Mouse (Mus musculus) thymus, postnatal 36 days (tissue): ENCODE results near the gene Srf.

Source experiments
- DNase-seq, 2 experiments: peaks; one replicate each; pipeline ENCODE4 v3.0.0; 2022; ENCODE audit warnings: mixed read lengths in 2 of 2

Gene Srf

GRCm38 (mm10) chr17:46555673-46556583, at the start of gene Srf:
Gene Srf, minus strand, starts transcription at chr17:46556175.
- DNase-seq = peak; percentile 91 to 97

DNA sequence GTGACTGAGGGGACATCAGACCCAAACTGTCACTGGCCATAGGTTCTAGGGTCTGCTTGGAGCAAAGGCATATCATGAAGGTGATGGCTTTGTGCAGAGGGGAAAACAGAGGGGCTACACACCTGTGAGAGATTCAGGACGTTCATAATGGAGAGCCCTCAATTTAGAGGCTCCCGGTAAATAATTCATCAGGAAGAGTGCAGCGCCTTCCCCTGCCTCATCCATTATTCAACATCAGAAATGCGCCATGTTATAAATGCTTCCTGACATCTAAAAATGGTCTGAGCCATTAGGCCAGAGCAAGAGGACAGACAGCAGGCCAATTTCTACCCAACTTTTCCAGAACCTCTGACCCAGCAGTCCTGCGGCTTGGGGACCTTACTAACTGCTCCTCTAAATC, 49.2 kb upstream of the Srf start:
- no peak for DNase-seq

DNA sequence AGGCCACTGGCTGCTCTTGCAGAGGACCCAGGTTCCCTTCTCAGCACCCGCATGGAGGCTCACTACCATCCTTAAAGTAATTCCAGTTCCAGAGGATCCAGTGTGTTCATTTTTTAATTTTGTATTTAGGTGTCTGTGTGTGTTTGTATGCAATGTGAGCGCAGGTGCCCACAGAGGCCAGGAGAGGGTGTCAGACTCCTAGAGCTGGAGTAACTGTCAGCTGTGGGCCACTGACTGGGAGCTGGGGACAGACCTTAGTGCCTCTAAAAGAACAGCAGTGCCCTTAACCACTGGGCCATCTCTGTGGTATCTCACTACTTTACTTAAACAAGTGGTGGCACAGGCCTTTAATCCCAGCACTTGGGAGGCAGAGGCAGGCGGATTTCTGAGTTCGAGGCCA, 47.3 kb upstream of the Srf start:
- no peak for DNase-seq

- DNase-seq = no peak
These were observed 46.2 kb upstream of the Srf start for GRCm38 (mm10) chr17:46602212-46602611.

DNA sequence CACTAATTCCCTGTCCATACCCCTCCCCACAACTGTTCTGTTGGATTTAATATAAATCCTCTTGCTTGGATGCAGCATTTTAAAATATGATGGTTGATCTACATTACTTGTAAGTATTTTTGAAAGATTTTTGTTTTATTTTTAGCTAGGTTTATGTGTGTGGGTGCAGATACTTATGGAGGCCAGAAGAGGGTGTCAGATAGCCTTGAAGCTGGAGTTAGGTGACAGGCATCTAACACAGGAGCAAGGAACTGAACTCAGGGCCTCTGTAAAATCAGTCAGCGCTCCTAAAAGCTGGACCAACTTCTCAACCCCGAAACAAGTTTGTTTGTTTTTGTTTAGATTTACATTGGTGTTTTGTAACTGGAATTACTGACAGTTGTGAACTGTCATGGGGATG, 44.6 kb upstream of the Srf start:
- DNase-seq = no peak

GRCm38 (mm10) chr17:46598963-46599362, 43.0 kb upstream of the Srf start:
- no peak for DNase-seq

- no peak for DNase-seq
These were observed 42.0 kb upstream of the Srf start for GRCm38 (mm10) chr17:46597956-46598355.

DNA sequence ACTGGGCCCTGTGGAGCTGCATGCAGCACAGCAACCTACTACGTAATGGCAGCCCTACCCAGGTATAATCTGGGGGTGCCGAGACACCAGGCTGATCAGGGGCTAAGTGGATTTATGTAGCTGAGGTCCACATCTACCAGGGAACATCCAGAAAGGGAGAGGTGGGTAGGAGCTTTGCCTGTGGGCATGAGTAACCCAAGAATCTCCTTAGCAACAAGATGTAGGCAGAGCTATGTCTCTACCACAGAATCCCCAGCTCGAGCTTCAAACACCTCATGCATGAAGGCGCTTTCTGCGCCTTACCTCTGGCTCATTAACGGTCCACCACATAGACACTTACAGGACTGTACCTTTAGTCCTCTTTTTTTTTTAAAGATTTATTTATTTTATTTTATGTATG, 39.4 kb upstream of the Srf start:
- DNase-seq = no peak

DNA sequence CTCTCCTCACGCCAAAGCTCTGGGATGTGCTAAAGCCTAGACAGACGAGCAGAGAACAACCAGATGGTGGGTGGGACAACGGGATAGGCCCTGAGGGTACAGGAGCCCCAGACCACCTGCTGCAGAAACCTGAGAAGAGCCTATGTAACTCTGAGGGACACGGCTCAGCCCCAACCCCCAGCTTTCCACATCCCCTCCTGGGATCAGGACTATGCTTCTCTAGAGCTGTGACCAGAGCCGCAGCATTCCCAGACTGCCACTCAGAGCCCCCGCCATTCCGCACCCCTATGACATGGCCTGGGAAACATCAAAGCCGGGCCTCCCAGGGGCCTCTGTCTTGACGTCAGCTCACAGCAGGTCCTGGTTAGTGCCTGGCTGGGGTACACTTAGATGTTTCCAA, 38.6 kb upstream of the Srf start:
- DNase-seq = no peak

DNA sequence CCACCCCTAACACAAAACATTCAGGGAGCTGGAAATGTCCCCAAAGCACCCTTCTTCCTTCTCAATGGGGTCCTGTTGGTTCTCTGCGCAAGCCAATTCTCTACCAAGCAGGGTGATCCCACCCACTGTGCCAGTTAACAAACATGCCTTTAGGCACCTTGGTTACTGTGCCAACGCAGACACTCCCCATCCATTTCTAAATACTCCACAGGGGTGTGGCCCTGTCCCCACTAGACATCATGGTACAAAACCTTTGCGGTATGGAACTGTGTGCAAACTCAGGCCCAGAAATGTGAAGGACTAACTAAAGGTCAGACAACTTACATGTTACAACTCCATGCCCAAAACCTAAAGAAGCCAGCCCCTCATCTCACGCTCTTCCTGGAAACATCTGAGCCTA, 37.1 kb upstream of the Srf start:
- DNase-seq = no peak

DNA sequence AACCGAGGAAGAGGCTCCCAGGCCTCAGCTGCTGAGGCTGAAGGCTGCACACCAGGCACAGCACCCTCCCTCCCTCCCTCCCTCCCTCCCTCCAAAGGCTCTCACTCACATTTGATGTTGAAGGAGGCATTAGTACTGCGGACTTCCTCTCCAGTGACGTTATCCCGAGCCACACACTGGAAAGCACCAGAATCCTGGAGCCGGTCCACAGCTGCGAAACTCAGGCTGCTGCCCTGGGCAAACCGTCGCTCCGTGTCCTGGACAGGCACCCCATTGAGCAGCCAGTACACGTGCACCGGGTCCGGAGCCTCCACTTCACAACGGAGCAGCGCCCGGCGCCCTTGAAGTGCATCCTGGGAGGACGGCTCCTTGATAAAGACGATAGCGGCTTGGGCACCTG, 35.4 kb upstream of the Srf start:
- DNase-seq = no peak

- DNase-seq = no peak
These were observed 34.5 kb upstream of the Srf start for GRCm38 (mm10) chr17:46590439-46590838.

DNA sequence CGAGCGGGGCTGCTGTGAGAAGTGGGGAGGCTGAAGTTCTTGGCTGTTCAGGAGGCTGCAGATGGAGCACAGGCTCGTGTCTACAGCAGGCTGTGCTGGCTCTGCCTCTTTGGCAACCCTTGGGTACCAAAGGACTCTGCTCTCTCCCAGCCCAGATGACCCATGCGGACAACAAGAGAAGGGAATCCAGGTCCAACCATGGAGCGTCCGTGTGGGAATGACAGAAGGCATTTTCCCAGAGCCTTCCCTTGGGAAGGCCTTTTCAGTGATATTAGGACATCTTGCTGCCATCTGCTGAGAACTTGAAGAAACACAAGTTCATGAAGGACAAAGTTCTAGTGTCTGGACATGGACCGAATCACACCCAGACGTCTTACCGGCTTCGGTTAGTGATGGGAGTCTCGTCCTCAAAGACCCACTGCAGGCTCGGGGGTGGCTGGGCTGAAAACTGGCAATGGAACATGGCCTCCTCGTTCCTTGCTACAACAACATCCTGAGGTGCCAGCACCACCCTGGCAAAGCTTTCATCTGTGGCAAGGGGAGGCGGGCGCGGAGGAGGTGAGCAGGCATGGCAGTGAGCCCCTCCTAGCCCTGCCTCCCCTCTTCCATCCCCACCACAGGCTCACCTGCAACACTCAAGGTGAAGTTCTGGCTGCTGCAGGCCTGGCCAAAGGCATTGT, 33.8 kb upstream of the Srf start:
- DNase-seq = no peak

DNA sequence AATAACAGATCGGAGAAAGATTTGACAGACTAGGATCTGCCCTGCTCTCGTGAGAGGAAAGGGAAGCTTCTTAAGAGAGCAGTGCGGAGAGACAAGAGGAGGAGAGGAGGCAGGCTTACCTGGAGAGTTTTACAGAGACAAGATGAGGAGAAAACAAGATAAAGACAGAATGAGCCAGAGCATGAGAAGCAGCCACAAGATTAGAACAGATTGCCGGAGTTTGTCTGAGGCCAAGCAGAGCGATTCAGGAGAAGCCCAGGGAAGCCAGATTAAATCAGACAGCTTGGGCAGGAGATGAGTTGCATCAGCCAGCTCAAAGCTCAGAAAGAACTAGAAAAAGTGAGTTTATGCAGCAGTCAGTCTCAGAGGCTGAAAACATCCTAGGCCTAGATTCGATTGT, 32.9 kb upstream of the Srf start:
- no peak for DNase-seq

DNA sequence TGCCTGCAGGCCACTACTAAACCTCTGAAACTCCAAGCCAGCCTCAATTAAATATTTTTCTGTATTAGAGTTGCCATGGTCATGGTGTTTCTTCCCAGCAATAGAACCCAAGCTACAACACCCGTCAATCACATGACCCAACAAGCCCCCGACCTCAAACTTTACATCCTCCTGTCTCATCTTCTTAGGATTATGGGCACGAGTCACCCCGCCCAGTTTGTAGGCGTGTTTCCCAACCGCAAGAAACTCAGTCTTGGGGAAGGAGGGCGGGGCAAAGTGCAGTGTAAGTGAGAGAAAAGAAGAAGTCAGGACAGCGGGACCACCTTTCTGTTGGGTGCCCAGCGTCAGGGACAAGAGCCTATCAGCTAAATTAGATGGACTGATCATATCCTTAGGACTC, 32.2 kb upstream of the Srf start:
- DNase-seq = peak; percentile 12 to 27

DNA sequence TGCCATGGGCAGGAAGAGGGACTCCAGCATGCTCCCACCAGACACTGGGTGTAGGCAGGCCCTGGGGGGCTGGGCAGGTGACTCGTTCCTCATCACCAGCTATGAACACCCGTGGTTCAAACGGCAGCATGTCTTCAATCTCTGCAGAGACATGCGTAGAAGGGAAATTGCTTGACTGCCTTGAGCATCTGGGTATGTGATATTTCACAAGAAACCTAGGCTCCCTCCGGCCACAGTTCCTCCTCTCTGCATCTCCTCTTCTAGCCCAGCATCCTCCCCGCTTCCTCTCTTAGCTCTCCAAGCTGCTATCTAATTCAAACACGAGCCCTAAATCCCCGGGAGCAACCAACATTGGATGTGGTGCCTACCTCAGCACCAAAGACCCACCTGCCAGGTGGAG, 30.4 kb upstream of the Srf start:
- DNase-seq = no peak

- no peak for DNase-seq
These were observed 22.7 kb upstream of the Srf start for GRCm38 (mm10) chr17:46578650-46579049.

GRCm38 (mm10) chr17:46576070-46576469, 20.1 kb upstream of the Srf start:
- peak; percentile 37 to 41 for DNase-seq

DNA sequence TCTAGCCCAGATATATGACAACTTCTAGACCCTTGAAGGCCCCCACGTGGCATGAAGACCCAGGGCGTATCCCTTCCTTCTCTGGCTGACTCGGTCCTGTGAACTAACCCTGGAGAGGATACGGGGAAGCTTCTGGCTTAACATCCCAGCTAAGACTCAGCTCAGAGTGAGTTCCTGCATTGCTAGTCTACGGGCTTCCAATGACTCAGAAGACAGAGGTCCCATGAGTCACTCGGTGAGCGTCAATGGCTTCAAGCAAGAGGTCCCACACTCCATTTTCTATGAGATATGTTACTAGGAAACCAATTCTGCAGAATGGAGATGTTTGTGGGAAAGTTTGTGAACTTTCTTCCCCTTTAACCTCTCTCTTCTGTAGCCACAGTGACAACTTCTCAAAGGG, 18.6 kb upstream of the Srf start:
- DNase-seq = no peak

DNA sequence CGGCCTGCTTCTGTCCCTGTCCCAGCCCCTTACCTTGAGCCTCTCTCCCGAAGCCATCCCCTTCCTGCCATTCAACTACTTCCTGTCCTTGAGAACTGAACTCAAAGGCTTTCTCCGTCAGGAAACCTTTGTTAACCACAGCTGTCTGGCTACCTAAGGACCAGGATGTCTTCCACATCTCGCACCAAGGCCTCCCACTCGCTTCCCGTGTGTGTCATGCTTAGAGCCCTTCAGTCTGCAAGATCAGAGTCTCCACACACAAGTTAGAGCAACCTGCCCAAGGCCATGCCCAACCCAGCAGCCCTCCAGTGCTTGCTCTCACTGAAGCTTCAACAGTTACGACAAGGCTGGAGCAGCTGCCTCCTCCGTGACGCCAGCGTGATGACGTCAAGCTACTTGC, 15.0 kb upstream of the Srf start:
- no peak for DNase-seq

DNA sequence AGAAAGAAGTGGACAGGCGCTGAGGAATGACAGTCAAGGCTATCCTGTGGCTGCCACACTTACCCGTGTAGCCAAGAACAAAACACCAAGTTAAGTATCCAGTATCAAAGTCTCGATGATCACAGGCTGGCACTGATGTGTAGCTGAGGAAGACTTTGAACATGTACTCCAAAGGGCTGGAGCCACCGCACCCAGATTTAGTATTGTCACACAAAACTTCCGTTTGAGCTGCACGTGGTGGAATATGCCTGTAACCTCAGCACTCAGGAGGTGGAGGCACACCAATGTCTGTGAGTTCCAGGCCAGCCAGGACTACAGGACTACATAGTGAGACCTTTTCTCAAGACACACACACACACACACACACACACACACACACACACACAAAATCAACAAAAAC, 3.2 kb upstream of the Srf start:
- no peak for DNase-seq

GRCm38 (mm10) chr17:46558151-46558550, 2.2 kb upstream of the Srf start:
- DNase-seq = no peak

DNA sequence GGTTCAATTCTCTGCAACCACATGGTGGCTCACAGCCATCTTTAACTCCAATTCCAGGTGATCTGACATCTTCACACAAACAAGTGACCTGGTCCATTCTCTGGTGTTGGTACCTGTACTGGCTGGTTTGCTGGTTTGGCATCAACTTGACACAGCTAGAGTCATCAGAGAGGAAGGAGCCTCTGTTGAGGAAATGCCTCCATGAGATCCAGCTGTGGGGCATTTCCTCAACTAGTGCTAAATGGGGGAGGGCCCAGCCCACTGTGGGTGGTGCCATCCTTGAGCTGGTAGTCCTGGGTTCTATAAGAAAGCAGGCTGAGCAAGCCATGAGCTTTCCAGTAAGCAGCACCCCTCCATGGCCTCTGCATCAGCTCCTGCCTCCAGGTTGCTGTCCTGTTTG, 1.3 kb upstream of the Srf start:
- DNase-seq = peak in 1 of 2 experiments; percentile 27

DNA sequence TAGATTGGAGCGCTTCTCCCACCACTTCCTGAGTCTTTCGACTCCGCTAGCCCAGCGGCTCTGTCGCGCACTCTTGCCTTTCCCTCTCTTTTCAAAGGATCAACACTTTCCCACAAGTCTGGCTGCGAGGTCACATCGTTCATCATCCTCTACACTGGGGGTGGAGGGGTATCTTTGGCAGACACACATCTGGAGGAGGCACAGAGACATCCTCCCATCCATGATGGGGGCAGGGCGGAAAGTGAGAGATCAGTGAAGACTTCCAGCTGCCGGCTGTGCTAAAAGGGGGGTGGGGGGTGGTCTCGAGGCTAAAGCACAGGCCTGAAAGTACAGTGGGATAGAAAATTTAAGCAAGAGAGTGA, 590 bp upstream of the Srf start:
- DNase-seq = peak in 1 of 2 experiments; percentile 66
